Mouse (Mus musculus) lung, postnatal 4 days (tissue): ENCODE results near the gene Dhx8.

Experiments
- DNase-seq, 2 experiments: peaks; one replicate each; pipeline ENCODE4 v3.0.0; 2021

Dhx8 gene

GRCm38 (mm10) chr11:101756616-101757015, 23.9 kb downstream of the Dhx8 start:
- no peak for DNase-seq

- DNase-seq: peak; percentile 47 to 66
These were observed 24.6 kb downstream of the Dhx8 start for GRCm38 (mm10) chr11:101757366-101757765.

- peak in 1 of 2 experiments; percentile 44 for DNase-seq
These were observed 25.7 kb downstream of the Dhx8 start for GRCm38 (mm10) chr11:101758431-101758830.

- no peak for DNase-seq
These were observed 26.8 kb downstream of the Dhx8 start for GRCm38 (mm10) chr11:101759530-101759929.

GRCm38 (mm10) chr11:101763723-101764122, 31.0 kb downstream of the Dhx8 start:
- DNase-seq: peak in 1 of 2 experiments; percentile 36

GRCm38 (mm10) chr11:101764546-101764945, 31.8 kb downstream of the Dhx8 start:
- no peak for DNase-seq

GRCm38 (mm10) chr11:101767326-101767725, 34.6 kb downstream of the Dhx8 start:
- DNase-seq: no peak

- DNase-seq: no peak
These were observed 36.0 kb downstream of the Dhx8 start for GRCm38 (mm10) chr11:101768721-101769120.

GRCm38 (mm10) chr11:101770266-101770665, 37.5 kb downstream of the Dhx8 start:
- no peak for DNase-seq

- DNase-seq: peak in 1 of 2 experiments; percentile 59
These were observed 39.3 kb downstream of the Dhx8 start for GRCm38 (mm10) chr11:101772027-101772426.

GRCm38 (mm10) chr11:101772449-101772848, 39.7 kb downstream of the Dhx8 start:
- DNase-seq: peak; percentile 73 to 74

- no peak for DNase-seq
These were observed 44.1 kb downstream of the Dhx8 start for GRCm38 (mm10) chr11:101776846-101777245.

GRCm38 (mm10) chr11:101783135-101783534, 50.4 kb downstream of the Dhx8 start:
- DNase-seq: no peak

GRCm38 (mm10) chr11:101783584-101783983, 50.9 kb downstream of the Dhx8 start:
- DNase-seq: no peak

GRCm38 (mm10) chr11:101784072-101784471, 51.4 kb downstream of the Dhx8 start:
- no peak for DNase-seq

- peak; percentile 33 to 48 for DNase-seq
These were observed 51.9 kb downstream of the Dhx8 start for GRCm38 (mm10) chr11:101784488-101785142.

GRCm38 (mm10) chr11:101785143-101785851, 52.6 kb downstream of the Dhx8 start, which contains the start of gene Etv4:
Gene Etv4, minus strand, starts transcription at chr11:101785371.
- peak; percentile 92 to 94 for DNase-seq

GRCm38 (mm10) chr11:101785852-101786205, 53.1 kb downstream of the Dhx8 start:
- DNase-seq: no peak

- DNase-seq: no peak
These were observed 53.9 kb downstream of the Dhx8 start for GRCm38 (mm10) chr11:101786651-101787050.

- DNase-seq: no peak
These were observed 54.7 kb downstream of the Dhx8 start for GRCm38 (mm10) chr11:101787432-101787831.

- peak; percentile 81 to 92 for DNase-seq
These were observed 58.2 kb downstream of the Dhx8 start for GRCm38 (mm10) chr11:101790811-101791526.

- DNase-seq: no peak
These were observed 64.6 kb downstream of the Dhx8 start for GRCm38 (mm10) chr11:101797355-101797754.

GRCm38 (mm10) chr11:101798083-101798482, 65.4 kb downstream of the Dhx8 start:
- no peak for DNase-seq

- DNase-seq: no peak
These were observed 68.7 kb downstream of the Dhx8 start for GRCm38 (mm10) chr11:101801386-101801785.
